Mouse (Mus musculus) testis, postnatal 14 days (tissue): ENCODE measurements around the gene Il15ra.

ENCODE experiments used
- DNase-seq: peaks from one replicate; pipeline ENCODE4 v3.0.0; 2021; ENCODE audit warnings: low spot score

Il15ra gene

DNA sequence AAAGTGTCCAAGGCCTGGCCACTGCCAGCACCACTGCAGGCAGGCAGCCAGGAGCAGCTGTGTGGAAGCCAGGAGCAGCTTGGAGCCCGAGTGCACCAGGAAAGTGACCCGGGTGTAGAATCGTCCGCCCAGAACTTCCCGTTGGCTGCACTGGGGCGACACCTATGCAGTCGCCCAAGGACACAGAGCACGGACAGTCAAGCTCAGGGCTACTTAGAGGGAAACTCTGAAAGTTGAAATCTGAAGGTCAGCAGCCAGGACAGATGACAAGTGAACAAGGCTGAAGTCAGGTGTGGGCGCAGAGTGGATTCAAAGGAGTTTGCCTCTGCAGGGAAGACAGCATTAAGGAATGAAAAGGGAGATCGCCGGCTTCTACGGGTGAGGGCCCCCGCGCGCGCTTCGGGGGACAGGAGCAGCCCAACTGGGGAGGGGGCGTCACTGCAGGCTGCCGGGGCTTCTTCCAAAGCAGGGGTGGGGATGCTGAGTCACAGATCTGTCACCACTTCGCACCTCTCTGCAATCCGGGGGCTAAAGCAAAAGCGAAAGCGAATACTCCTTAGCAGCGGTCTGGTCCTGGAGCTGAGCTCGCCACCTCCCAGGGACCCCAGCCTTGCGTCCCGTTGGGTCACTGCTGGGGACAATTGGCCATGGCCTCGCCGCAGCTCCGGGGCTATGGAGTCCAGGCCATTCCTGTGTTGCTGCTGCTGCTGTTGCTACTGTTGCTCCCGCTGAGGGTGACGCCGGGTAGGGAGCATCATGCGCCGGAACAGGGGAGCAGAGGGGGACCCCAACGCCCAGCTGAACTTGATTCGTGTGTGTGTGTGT, at the start of gene Il15ra:
Gene Il15ra, plus strand, starts transcription at position 90 of the 825 bp plus-strand sequence.
- DNase-seq: peak; percentile 69

DNA sequence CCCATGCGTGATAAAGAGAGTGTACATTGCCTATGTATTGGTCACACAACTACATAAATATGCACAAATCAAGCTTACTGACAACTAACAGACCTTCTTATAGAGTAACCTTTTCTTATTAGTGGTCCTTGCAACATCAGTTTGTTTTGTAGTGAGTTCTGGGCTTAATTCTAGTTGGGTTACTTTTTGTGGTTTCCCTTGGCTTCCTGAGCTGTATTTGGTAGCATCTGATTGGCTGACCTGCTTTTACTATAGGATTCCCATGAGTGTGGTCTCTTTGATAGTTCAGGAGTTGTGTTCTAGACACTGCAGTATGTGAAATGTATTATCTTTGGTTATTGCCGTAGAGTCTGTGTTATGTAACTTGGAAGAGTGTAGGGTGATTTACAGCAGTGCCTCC, 47.5 kb upstream of the Il15ra start:
- no peak for DNase-seq

DNA sequence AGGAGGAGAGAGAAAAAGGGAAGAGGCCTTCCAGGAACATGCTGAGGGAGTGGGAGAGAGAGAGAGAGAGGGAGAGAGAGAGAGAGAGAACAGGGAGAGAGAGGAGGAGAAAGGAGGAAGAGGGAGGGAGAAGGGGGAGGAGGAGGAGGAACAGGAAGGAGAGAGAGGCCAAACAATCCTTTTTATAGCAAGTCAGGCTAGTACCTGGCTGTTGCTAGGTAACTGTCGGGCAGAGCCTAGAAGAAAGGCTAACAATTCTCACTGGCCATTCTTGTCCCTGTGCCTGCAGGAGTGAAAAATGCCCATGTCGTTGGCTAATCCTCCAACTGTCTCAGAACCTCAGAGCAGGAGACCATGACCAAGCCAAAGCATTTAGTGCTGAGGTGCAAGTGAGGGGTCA, 45.8 kb upstream of the Il15ra start:
- DNase-seq: no peak

DNA sequence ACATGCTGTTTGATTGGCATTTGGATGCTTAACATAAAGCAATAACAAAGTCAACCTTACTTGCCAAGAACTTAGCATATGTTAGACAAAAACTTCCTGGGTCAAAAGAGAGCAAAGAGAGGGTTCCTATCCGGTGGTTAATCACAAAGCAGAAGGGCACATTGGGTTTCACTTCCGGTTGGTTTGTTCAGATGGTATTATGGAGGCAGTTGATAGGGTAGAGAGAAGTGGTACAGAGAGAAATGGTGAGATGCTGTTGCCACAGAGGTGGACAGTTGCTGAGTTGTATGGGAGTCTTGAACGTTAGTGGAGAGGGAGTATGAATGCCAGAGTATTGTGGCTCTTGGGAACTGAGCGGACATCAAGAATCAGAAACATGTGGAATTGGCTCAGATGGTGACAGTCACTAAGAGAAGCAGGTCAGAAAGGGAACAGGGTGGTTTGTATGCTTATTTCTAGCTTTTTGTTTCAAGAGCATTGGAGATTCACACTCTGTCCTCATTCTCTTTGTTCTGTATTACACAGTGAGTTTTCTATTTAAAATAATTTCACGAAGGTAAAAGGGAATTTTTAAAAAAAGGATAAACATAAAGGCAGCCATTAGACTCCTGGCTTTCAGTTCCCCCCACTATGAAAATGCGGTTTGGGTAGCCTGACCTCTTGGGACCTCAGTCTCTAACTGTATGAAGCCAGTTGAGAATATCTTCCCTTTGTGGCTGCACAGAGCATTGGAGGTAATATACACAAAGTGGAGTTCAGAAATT, 42.8 kb upstream of the Il15ra start:
- DNase-seq: no peak

DNA sequence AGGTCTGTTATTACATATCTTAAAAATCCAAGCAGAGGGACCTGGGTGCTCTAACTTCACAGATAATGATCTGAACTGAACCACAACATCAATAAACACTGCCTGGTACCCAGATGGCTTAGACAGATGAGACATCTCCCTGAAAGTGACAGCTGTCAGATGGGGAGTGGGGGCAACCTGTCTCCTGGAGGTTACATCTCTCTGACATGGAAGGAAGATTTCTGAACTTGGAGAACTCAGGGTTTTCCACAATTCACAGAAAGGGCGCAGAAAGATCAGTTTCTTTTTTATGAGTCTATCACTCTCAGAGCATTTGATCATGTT, 42.2 kb upstream of the Il15ra start:
- DNase-seq: no peak

DNA sequence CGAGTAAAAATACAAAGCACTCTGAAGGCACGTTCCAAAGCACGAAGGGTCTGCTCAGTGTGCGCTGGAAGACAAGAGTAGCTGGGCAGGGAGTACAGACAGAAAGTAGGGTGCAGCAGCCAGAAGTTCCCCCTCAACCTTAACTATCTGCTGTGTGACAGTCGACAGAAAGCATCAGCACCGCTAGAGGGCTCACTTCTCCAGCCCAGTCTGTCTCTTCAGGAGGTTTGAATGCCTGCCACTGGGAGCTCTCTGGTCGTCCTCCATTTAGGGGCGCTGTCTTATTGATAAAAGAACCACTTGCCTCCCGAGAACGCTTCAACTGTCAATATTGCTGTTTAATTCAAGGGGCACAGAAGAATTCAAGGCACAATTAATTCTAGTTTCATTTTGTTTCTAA, 41.1 kb upstream of the Il15ra start:
- peak; percentile 78 for DNase-seq

DNA sequence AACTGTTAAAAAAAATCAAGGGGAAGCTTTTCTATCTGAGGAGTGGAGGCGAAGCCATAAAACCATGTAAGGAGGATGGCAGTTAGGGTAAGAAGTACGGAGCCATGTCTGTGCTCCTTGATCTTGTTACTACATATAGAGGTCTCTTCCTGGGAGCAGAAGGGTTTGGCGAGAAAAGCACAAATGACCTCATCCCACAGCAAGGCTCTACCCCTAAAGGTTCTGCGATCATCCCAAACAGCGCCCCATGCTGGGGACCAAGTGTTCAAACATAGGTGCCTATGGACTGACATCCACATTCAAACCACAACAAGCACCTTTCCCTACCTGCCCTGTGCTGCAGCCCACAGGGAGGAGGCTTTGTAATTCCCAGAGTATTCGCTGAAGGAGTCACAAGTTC, 40.7 kb upstream of the Il15ra start:
- peak; percentile 38 for DNase-seq

DNA sequence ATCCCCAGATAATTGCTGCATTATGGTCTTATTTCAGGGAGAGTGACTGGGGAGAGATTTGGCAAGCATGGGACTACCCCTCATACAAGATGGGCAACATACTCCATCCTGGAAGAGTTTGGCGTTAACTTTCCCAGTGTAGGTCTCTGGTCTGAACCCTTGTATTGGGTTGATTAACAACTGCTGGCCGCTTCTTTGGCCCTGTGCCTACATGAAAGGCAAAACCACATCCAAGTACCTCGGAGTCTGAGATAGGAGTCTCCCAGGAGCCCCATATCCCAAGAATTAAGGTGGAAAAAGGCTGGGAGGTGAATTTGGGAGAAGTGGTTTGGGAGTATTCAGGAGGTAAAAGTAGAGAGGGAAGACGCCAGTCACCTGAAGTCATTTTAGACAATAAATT, 40.3 kb upstream of the Il15ra start:
- DNase-seq: no peak

DNA sequence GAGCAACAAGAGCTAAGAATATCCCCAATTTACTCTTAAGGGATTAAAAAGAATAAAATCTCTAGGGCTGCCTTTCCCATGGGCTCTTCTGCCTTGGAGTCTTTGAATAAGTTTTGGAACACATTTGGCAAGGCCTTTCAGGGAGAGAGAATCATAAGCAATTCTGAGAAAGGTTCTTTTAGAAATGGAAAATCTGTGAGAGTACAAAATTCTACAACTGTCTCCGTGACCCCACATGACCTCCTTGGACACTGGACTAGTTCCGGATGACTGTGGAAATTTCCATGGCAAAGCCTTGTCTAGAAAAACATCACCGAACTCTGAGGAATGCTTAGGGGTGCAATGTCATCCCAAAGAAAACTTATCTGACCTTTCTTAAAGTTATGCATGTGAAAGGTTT, 39.8 kb upstream of the Il15ra start:
- no peak for DNase-seq

DNA sequence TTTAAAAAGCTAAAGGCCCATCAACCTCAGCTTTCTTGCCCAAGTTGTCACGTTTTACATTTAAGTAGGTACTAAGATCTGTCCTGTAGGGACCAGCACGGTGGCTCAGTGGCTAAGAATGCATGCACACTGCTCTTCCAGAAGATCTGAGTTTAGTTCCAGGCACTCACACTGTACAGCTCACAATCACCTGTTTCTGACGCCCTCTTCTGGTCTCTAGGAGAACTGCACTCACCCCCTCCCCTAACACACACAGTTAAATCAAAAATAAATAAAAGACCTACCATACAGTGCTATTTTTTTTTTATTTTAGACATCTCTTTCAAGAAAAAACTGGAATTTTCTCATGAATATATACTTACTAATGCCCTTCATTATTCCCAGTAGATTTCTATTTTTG, 32.9 kb upstream of the Il15ra start:
- no peak for DNase-seq

DNA sequence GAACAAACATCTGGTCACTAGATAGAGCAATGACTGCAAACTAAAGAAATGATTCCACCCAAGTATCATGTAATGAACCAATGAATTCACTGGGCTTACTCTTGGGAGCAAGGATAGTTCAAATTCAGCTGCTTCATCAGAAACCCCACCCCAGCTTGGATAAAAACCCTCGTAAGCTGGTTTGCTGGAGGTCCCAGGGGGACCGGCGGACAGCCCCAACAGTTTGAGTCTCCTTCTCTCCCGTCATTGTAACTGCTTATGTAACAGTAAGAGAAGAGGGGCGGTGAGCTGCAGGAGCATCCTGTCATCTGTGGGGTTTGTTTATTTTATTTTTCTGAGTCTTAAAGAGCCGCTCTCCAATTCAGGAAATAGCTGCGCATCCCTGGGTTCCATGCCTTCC, 25.5 kb upstream of the Il15ra start:
- no peak for DNase-seq

DNA sequence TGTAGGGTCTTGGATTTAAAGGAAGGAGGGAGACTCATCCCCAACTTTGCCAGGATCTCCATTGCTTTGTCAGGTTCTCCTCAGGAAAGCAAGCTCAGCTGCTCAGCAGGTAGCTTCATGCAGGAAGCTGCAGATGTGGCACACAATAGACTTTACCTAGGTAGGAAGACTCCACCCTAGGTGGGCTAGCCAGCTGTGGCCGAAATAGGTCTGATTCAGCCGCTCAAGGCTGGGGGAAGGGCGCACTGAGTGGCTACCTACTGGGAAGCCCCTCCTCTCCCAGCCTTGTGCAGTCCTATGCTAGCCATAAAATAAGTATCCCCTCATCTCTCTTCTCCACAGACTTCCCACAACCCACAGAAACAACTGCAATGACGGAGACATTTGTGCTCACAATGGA, 22.4 kb upstream of the Il15ra start:
- DNase-seq: no peak

DNA sequence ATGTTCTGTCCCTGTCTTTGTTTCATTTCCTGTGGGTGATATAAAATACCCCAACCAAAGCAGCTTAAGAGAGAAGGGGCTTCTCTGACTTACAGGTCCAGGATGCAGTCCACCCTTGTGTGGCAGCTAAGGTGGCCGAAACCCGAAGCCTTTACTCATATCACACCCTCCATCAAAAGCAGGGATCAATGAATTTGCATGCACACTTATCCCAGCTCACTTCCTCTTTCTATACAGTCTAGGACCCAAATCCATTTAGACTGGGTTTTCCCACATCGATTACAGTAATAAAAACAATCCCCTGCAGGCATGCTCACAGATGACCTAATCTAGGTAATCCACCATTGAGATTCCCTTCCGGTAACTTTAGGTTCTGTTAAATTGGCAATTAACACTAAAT, 18.6 kb upstream of the Il15ra start:
- DNase-seq: no peak

DNA sequence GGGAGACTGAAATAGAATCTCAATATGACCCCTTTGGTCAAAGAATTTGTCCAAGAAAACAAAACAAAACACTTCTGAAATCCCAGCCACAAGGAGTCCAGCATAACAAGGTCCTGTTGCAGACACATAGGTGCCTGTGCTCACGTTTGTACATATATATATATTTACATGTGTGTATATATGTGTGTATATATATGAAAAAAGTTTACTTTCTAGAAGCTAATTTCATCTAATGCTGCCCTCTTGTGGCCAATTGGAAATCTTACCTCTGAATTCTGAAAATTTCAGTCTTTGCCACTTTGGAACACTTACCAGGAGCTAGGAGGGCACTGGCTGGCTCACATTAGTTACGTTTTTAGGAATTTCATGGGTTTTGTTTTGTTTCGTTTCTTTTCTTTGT, 17.7 kb upstream of the Il15ra start:
- DNase-seq: no peak

DNA sequence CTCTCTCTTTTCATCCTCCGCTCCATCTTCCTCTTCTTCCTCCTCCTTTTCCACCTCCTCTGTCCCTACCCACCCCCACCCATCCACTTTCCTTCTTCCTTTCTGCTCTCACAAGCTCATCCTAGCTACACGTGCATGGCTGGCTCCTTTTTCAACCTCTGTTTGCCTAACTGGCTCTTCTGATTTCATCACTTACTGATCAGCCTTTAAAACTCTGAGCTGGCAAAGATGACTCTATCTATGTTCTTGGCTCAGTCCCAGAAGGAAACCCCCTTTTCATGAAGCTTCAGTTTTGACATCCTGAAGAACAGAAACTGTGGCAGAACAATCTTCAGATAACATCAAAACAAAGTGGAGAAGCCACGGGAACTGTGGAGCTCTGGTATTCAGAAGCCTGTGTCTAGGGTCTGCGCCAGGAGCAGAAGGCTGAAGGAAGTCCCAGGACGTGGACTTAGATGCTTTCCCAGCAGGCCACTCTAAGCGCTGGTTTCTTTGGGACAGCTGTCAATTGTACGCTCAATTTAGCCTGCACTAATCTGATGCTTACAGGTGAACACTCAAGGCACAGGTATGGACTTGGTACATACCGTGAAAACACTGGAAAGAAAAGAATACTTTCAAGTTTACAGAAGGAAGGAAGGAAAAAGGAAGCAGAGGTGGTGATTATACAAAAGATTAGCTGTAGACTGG, 14.7 kb upstream of the Il15ra start:
- no peak for DNase-seq

DNA sequence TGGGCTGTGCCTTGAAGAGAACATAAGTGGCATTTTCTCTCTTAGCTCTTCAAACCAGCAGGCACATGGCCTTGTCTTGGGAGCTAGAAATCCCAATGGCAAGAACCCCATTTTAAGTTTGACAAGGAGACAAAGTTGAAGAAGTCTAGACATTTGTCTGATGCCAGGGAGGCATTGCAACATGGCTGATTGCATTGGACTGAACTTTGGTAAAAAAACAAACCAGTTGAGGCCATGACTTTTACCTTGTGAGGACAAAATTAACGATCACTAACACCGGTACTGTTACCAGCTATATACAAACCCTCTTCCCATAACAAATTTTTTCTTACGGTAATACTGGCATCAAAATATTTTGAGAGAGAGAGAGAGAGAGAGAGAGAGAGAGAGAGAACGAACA, 11.7 kb upstream of the Il15ra start:
- no peak for DNase-seq

DNA sequence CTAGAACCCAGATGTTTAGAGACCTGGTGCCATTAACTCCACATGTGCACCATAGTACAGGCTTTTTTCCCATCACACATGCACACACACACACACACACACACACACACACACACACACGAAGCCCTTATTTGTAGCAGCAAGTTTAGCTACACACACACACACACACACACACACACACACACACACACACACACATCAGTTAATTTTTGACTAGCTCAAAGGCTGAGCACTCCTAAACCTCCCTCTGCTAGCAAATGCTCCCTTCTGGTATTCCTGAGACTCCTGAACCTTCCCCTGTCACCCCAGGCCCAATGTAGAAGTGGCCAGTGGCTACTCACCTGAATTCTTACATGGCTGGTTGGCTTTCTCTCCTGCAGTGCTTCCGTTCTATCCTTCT, 11.0 kb upstream of the Il15ra start:
- DNase-seq: no peak

DNA sequence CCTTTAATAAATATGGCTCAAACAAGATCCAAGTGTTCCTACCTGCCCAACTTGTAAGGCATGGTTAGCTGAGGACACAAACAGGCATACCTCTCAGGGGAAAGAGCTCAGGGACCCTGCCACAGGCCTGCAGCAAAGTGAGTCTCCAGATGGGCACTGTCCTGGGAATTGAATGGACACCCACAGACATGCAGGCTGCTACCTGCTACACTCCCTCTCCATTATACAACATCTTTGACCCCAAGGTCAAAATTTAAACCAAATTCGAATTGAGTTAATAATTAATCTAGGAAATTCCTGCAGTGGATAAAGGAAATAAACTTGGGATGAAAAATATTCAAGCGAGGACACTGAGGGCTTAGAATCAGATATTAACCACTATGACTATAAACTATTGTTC, 9.2 kb upstream of the Il15ra start:
- no peak for DNase-seq

DNA sequence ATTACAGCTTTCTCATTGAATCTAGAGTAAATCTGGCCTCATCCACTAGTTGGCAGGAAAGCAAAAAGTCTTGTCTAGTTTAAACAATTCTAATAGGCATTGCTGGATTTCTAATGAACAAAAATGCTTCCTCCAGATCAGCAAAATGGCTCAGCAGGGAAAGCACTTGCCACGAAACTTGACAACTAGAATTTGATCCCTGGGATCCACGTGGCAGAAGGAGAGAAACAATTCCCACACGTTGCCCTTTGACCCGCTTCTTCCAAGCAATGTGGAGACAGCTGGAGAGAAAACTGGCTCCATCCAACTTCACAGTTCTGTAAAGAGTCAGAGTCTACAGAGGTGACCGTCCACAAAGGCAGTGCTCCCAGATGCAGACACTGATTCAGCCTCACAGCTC, 6.1 kb upstream of the Il15ra start:
- DNase-seq: no peak

DNA sequence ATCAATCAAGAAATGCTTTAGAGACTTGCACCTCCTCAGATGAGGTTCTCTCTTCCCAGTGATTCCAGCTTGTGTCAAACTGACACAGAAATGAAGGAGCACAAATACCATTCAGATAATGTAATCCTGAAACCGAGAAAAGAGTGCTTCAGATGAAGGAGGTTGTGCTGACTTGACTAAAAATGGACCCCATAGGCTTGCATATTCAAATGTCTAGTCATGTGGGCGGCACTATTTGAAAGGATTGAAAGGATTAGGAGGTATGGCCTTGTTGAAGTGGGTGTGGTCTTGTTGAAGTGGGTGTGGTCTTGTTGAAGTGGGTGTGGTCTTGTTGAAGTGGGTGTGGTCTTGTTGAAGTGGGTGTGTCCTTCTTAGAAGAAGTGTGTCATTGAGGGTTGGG, 5.2 kb upstream of the Il15ra start:
- DNase-seq: no peak

DNA sequence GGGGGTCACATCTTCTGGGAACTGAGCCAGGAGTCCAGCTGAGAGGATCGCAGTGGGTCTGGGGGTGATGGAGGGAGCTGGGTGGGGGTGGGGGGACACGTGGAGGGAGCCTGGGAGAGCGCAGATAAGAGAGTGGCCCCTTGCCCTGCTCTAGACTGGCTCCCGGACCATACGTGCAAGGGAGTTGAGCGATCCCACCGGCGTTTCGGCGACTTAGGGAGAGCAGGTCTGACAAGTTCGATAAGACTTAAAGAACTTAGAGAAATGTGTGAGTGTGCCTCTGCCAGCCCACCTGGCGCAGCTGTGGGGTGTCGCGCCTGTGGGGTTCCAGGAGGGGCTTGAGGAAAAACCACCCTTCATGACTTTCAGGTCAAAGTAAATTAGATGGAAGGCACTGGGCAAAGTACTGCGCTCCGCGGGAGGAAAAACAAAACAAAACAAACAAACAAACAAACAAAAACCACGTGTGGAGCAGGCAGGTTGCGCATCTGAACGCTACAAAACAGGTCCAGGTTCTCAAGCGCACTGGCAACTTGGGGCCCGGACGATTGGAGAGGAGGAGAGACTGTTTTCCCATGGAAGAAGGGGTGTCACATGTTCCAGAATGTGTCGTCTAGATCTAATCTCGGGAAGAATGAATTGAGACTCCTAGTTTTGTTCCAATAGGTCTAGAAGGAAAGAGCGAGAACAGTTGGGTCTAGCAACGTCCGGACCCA, 1.1 kb downstream of the Il15ra start:
- DNase-seq: no peak

DNA sequence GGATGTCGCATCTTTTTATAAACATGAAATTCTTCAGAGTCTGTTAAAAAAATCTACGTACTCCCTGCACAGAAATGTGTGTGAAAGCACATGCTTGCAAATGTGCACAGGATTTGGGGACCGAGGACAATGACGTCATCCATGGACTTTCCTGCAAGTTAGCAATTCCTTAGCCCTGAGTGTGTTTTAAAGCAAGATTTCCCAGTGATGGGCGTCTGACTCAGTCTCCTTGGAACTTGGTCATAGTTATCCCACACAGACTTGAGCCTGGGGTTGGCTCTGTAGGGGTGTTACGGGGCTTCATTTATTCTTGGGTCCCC, 1.6 kb downstream of the Il15ra start:
- no peak for DNase-seq

DNA sequence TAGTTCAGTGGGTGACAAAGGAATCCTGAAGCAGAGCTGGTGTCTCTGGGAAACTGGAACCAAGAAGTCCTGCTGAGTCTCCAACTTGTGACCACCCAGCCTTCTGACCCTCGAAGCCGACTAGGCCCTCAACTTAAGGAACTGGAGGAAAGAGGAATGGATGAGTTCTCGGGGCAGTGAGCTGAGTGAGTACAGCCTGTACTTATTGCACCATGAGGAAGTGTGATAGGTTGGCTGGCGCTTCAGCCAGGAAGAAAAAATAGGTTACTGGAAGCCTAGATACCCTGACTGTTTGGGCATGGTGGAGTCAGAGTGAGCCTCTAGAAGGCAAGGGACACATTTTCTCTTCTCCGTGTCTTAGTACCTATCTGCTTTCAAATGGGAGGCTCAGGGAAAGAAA, 3.4 kb downstream of the Il15ra start:
- DNase-seq: no peak
